Mouse (Mus musculus) neutrophil, adult 5-6 weeks (primary cell): ENCODE data around the gene Soat1. TPM values are rescaled to one million over a fixed set of nuclear protein-coding genes. Genes with fewer than 3 reads are reported as not detected.

Experiments used
- ATAC-seq: fragments of 151-379, 151-347 bp; 2 replicates; pipeline ENCODE4 v1.8.0; 2017; ENCODE audit warnings: mild to moderate bottlenecking, moderate TSS enrichment; ENCODE audit not compliant: insufficient number of reproducible peaks, poor library complexity, low FRiP score, severe bottlenecking; ENCODE audit errors: extremely low read depth
- total RNA-seq: library from RNA; stranded (forward); fragments of 200-1000 nt; gene quantifications from 2 replicates; pipeline ENCODE4 v1.2.3, GENCODE M21; 2017

The Soat1 gene
- total RNA-seq, 1 experiment from 2014 or later: 105 TPM

DNA sequence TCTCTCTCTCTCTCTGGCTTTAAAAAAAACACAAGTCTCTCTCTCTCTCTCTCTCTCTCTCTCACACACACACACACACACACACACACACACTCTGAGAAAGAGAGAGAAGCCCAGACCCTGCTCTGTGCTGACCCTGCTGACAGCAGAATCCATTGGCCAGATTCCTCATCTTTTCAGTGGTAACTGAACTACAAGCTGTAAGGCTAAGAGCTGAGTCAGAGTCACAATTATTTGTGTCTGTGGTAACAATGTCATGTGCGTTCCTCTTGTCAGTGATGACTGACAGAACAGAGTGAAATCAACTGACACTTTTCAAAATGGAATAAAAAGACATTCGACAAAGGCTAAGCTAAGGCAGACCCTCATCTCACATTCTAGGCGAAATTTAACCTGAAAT lies 5.6 kb downstream of the Soat1 start:
- no peak for ATAC-seq

DNA sequence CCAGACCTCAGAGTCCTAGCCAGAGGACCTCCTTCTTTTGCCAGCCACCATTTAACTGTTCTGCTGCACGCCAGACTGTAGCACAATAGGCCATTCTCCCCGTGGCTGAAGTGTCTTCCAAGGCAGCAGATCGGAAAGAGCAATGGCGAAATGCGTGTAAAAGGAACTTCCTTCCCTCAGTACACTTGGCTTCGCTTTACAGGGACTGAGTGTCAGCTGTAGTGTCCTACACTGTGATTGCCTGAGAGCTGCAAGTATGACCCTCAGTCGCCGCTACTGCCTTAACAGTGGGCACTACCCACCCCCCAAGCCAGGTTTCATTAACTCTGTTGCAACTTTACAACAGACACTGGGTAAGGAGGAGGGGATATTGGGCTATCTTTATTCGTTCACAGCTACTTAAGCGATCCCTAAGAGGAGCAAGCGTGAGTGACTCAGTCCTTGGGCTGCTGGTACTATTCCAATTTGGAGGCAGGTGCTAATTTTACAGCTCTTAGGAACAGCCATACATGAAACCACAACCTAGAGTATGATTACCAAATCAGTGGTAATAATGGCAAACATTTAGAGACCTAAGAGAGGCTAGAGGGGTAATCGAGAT lies 6.4 kb downstream of the Soat1 start:
- ATAC-seq: peak; percentile 35; the same call in 1 of the 2 replicates

DNA sequence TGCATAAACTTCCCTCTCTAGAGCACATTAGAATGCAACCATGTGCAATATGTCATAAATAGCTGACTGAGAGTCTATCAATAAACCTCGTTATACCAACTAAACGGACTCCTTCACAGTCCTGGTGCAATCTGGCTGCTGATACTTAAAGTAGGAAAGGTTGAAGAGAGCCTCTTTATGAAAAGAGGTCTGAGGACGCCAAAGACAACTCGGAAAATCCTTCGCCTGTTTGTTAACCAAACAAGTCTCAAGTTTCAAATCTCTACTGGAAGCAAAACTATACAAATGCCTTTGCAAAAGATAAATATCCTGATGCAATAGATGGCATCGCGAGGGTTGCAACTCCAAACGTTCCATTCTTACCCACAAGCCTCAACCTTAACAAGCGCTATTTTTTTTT lies 9.2 kb downstream of the Soat1 start:
- ATAC-seq: no peak

- no peak for ATAC-seq
Measured at GRCm38 (mm10) chr1:156463981-156464853, 9.9 kb downstream of the Soat1 start.

GRCm38 (mm10) chr1:156462273-156462991 lies 11.7 kb downstream of the Soat1 start:
- ATAC-seq: no peak

DNA sequence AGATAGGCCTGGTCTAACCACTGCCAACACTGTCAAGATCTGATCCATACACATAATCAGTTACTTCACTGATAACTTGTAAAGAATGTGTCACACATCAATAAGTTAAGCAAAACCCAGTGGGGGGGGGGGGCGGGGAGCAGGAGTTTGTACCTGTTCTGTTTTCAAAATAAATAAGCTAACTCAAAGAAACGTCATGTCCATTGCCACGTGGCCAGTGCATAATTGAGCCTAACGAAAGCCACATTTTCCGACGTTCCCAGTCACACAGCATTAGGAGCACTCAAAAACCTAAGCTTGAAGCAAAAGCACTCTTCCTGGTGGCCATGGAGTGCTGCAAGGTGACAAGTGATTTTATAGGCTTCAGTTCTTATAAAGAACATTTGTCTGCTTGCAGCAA lies 13.1 kb downstream of the Soat1 start:
- no peak for ATAC-seq

DNA sequence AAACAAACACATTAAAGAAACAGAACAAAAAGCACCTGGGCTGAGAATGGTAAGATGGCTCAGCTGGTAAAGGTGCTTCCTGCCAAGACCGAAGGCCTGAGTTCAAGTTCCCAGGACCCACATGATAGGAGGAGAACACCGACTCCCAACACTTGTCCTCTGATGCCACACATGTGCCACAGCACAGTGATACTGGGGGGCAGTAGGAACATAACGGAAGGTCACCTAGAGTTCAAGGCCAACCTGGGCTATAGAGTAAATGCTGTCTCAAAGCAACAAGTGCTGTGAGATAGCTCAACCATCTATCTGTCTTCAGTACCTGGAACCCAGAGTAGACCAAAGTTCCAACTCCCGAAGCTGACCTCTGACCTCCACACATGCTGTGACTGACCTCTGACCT lies 13.9 kb downstream of the Soat1 start:
- ATAC-seq: no peak

DNA sequence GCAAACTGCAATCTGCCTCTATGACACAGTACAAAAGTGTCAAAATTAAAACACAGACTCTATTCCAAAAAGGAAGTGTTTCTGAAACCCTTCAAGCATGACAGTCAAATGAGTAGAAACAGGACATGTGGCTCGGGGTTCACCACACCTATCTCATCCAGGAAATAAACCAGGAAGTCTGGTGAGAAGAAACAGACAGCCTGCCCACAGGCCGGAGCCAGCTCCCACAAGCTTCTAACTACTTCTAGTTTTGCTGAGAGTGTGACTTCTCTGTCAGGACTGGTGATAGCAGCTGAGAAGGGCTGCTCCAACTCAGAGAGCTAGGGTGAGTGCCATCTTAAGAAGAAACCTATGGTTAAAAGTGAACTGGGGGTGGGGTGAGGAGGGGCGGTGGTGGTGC lies 14.4 kb downstream of the Soat1 start:
- ATAC-seq: peak; percentile 92

DNA sequence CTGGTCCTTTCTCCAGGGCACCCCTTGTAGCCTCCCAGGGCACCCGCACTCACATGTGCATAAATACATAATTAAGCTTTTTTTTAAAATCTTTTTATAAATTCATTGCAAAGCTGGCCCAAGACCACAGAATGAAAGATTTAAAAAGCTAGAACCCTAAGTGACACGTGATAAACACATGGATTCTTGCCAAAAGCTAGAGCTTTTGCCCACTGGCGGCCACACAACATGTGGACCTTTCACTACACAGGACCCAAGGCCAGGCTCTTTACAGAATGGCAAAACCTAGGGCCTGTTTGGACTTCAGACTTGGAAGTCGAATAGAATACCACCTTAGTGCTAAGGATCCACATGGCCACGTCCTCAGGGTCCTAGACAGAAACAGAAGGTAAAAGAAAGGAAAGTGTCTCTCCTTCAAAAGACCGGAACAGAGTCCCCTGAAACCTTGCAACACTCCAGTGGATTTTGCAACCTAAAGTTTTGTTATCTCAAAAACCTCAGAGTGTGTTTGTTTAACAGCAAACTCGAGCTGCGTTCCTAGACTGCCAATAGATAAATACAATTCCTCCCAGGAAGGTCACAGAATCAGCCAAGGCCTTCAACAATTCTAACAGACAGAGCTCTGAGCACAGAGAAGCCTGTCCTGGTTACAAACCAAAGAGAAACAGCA lies 15.6 kb downstream of the Soat1 start:
- ATAC-seq: no peak

DNA sequence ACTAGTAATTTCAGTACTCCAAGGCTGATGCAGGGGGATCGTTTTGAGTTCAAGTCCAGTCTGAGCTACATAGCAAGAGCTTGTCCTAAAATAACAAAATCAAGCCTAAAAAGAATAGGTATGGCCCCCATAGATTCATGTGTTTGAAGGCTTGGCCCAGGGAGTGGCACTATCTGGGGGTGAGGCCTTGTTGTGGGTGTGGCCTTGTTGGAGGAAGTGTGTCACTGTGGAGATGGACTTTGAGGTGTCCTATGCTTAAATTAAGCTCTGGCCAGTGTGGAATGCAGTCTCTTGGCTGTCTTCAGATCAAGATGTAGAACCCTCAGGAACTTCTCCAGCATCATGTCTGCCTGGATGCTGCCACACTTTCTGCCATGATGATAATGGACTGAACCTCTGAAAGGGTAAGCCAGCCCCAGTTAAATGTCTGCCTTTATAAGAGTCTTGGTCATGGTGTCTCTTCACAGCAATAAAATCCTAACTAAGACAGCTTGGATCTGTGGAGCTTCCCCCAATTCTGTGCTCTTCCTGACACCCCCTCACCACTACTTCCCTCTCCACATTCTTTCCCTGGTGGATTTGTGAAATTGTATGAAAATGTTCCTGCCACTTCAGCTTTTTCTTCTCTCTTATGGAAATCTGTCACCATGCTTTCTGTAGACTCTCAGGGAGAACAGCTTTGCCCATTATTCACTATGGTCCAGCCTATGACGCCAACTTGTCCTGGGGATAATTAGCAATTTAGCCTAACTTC lies 18.9 kb downstream of the Soat1 start:
- no peak for ATAC-seq

DNA sequence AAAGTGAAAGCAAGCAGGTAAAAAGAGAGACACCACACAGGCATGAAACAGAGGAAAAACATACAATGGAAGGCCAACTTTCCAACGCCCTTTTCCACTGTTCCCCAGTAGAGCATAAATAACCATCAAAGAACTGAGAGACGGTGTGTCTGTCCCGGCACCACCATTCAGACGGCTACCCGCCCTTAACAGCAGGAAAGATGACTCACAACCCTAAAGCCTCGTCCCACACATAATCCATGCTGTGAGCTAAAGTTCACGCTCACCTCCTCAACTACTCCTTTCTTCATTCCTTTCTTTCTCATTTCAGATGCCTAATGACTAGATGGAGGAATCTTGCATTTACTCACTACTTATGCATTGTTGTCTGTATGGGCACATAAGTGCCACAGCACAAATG lies 19.7 kb downstream of the Soat1 start:
- ATAC-seq: no peak

DNA sequence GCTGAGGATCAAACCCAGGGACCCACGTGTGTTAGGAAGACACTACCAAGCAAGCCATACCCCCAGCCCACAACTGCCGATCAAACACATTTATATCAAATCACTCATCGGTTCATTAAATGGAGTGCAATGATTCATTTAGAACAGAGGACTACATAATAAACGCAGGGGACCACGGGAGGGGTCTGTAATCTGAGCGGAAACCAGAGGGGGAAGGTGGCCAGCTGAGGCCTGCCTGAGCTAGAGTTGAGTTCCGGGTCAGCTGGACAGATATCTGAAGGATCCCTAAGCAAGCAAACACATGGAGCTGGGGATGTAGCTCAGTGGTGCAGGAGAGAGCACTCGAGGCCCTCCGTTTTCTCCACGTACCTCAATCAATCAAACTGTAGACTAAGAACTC lies 20.3 kb downstream of the Soat1 start:
- ATAC-seq: no peak

GRCm38 (mm10) chr1:156450478-156450877 lies 23.7 kb downstream of the Soat1 start:
- ATAC-seq: no peak

DNA sequence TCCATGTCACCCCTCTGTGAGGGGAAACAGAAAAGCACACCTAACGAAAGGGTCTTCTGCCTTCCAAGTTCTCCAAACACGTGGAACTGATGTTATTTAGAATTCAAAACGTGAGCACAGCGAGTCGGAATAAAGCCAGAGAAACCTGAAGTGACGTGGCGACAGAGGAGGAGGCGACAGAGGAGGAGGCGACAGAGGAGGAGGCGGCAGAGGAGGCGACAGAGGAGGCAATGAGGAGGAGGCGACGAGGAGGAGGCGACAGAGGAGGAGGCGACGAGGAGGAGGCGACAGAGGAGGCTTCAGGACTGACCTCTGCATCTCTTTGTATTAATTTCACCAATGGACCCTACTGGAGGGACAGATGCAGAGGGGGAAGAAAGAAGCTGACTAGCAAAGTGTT lies 24.4 kb downstream of the Soat1 start:
- ATAC-seq: no peak

DNA sequence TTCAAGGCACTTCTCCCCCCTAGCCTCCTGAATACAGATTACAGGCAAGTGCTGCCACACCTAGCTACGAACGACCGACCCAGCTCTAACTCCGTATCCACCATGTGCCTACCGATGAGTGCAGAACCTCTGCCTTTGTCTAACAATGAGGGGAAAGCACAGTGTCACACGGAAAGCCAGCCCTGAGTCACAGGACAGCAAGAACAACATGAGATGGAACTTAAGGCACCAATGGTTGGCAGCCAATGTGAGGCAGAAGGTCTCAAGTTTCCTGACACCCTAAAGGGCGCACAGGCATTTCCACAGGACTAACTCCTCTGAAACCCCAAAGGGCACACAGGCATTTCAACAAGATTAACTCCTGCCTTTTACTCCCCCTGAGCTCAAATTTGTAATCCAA lies 25.0 kb downstream of the Soat1 start:
- ATAC-seq: no peak

GRCm38 (mm10) chr1:156445049-156445448 lies 29.1 kb downstream of the Soat1 start:
- ATAC-seq: no peak

- no peak for ATAC-seq
Measured at GRCm38 (mm10) chr1:156442776-156443175, 31.4 kb downstream of the Soat1 start.

- no peak for ATAC-seq
Measured at GRCm38 (mm10) chr1:156442266-156442665, 31.9 kb downstream of the Soat1 start.

GRCm38 (mm10) chr1:156437726-156438125 lies 36.4 kb downstream of the Soat1 start:
- ATAC-seq: 0 out of 2 replicates have a peak, but pooled peaks have one; percentile 13
